Mouse (Mus musculus) midbrain, postnatal 0 days (tissue): ENCODE measurements around the gene Mas1. TPM values are rescaled to one million over a fixed set of nuclear protein-coding genes. Genes with fewer than 3 reads are reported as not detected.

Experiments used
- ATAC-seq: fragments of 200-750 bp; cut with Nextera tagmentation; 2 replicates; pipeline ENCODE4 v1.8.0; 2017; ENCODE audit warnings: moderate number of reproducible peaks, mild to moderate bottlenecking, moderate TSS enrichment, moderate library complexity; ENCODE audit not compliant: low FRiP score
- DNase-seq: peaks from one replicate; pipeline ENCODE4 v3.0.0-alpha.2; 2015; ENCODE audit warnings: low spot score
- H3K27ac ChIP-seq: fragments of 300-500 bp; sonication (generic); 2 replicates; pipeline ENCODE4 v1.5.1; 2014; ENCODE audit warnings: low read depth, mild to moderate bottlenecking, low read length, mixed read lengths
- H3K27me3 ChIP-seq: fragments of 300-500 bp; sonication (generic); 2 replicates; pipeline ENCODE4 v1.6.1; 2014; ENCODE audit warnings: low read length, control low read depth, mixed read lengths; ENCODE audit not compliant: insufficient read depth
- H3K36me3 ChIP-seq: fragments of 300-500 bp; sonication (generic); 2 replicates; pipeline ENCODE4 v1.6.1; 2014; ENCODE audit warnings: low read length, control low read depth, mixed read lengths; ENCODE audit not compliant: insufficient read depth
- H3K4me1 ChIP-seq: fragments of 300-500 bp; sonication (generic); 2 replicates; pipeline ENCODE4 v1.6.1; 2014; ENCODE audit warnings: mild to moderate bottlenecking, control low read depth, antibody characterized with exemption, low read length, mixed read lengths; ENCODE audit not compliant: insufficient read depth
- H3K4me2 ChIP-seq: fragments of 300-500 bp; sonication (generic); 2 replicates; pipeline ENCODE4 v1.6.1; 2014; ENCODE audit warnings: low read depth, mild to moderate bottlenecking, low read length, mixed read lengths; ENCODE audit not compliant: poor library complexity, severe bottlenecking
- H3K4me3 ChIP-seq: fragments of 300-500 bp; sonication (generic); 2 replicates; pipeline ENCODE4 v1.5.1; 2014; ENCODE audit warnings: low read depth, mild to moderate bottlenecking, low read length, moderate library complexity
- H3K9ac ChIP-seq: fragments of 300-500 bp; sonication (generic); replicated peaks from 2 replicates; pipeline ENCODE4 v1.6.1; 2014; ENCODE audit warnings: mild to moderate bottlenecking, low read length, moderate library complexity, mixed read lengths; ENCODE audit not compliant: poor library complexity, severe bottlenecking
- H3K9me3 ChIP-seq: fragments of 300-500 bp; sonication (generic); 2 replicates; pipeline ENCODE4 v1.6.1; 2016; ENCODE audit warnings: low read length, control low read depth
- CTCF ChIP-seq: IDR thresholded peaks from 2 replicates; pipeline ENCODE4 v1.5.1; 2016; ENCODE audit warnings: antibody characterized with exemption, mild to moderate bottlenecking
- WGBS: fragments of 180-500 bp; shearing (Covaris S2); extraction: QIAGEN DNeasy Blood & Tissue Kit; methylation state at CpG from one replicate; pipeline ENCODE4 v1.1.7; 2014; 5-methylcytosine and 5-hydroxymethylcytosine counted together
- polyA plus RNA-seq: library from polyadenylated mRNA; unstranded; fragments of >200 nt; fragmentation: Nextera tagmentation; extraction: Ambion mirVana; gene quantifications from 2 replicates; pipeline ENCODE4 v1.2.1, GENCODE M21; 2015
- total RNA-seq: library from RNA; depleted of rRNA; stranded (reverse); fragments of >200 nt; gene quantifications from 2 replicates; pipeline ENCODE4 v1.2.3, GENCODE M21; 2014

The Mas1 gene
- total and polyA plus RNA-seq, 2 experiments from 2014 or later: 0.27 TPM; not detected in 1

DNA sequence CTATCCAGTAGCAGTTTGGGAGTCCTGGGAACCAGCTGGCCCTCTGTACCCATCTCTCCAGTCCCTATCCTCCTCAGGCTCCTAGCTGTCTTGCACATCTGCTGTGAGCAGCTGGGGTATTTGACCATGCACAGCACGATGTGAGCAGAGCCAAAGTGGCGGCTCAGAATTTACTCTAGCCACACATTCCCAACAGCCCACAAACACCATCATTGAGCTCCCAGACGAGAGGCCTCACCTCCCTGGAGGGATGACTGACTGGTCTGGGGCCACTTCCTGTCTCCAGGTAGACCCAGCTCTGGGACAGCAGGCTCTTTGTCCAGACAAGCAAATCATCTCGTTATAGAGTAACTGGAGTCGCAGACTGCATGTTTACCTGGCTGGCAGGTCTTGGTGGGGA, 22.1 kb downstream of the Mas1 start:
- H3K36me3 ChIP-seq: no peaks in the 10 kb centered on the region
- no peaks in the 10 kb centered on the region for H3K27me3 ChIP-seq
- 64% methylated on average over 5 of the region's 5 CpGs for WGBS
- H3K9me3 ChIP-seq: no peaks in the 10 kb centered on the region
- H3K4me1 ChIP-seq: no peaks in the 10 kb centered on the region
- DNase-seq: peak; percentile 31
- H3K4me2 ChIP-seq: no peak overlapping the region
- ATAC-seq: no peak
- no peak overlapping the region for H3K27ac ChIP-seq
- no peak overlapping the region for H3K9ac ChIP-seq
- no peak for TF ChIP-seq CTCF
- H3K4me3 ChIP-seq: no peak overlapping the region

DNA sequence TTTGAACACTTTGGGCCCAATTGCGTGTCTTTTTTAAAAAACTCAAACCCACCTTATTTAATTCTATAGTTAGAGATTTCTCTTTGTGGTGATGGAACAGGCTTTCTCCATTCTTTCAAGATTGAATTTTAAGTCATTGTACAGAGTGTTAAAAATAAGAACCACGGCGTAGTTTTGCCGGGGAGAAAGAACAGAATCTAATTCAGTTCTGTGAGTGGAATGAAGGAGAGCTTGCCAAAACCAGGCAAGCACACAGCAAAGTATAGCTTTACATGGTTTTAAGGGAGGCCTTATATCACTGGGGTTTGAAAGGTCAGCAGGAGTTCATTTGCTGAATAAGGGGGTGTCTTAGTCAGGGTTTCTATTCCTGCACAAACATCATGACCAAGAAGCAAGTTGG, 23.4 kb downstream of the Mas1 start:
- ATAC-seq (no peak), DNase-seq (no peak)
- Histone ChIP-seq H3K27ac (no peak overlapping the region), H3K4me3 (no peak overlapping the region), H3K27me3 (no peaks in the 10 kb centered on the region), H3K9ac (no peak overlapping the region), H3K36me3 (no peaks in the 10 kb centered on the region), H3K4me2 (no peak overlapping the region), H3K4me1 (no peaks in the 10 kb centered on the region), H3K9me3 (no peaks in the 10 kb centered on the region)
- WGBS: 88% methylated on average over 4 of the region's 4 CpGs
- no peak for TF ChIP-seq CTCF

DNA sequence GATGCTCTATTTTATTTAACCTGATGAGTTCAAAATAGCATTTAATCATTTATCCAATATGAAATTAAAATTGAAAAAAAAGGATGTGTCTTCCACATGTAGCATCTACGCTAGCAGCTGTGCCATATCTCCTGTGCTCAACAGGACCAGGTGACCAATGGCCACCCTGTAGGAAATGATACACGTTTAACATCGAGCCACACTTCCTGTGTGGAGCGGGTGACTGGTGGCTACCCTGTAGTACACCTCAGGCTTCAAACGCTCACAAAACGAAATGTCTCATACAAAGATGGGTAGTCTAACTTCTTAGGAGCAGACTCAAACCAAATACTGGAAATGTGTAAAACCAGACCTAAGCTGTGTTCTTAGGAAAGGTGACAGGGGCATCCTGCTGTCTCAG, 24.1 kb downstream of the Mas1 start:
- Histone ChIP-seq H3K27ac (no peak overlapping the region), H3K36me3 (no peaks in the 10 kb centered on the region), H3K4me2 (no peak overlapping the region), H3K9ac (no peak overlapping the region), H3K9me3 (no peaks in the 10 kb centered on the region), H3K4me1 (no peaks in the 10 kb centered on the region), H3K27me3 (no peaks in the 10 kb centered on the region), H3K4me3 (no peak overlapping the region)
- DNase-seq (no peak), ATAC-seq (no peak)
- no peak for TF ChIP-seq CTCF
- 85% methylated on average over 6 of the region's 6 CpGs for WGBS

- no peak for ATAC-seq
Measured at GRCm38 (mm10) chr17:12839475-12840267, 28.3 kb downstream of the Mas1 start.

GRCm38 (mm10) chr17:12835738-12836137, 32.2 kb downstream of the Mas1 start:
- H3K9me3 ChIP-seq: no peaks in the 10 kb centered on the region
- H3K4me3 ChIP-seq: no peak overlapping the region
- DNase-seq (no peak), ATAC-seq (no peak)
- 94% methylated on average over 5 of the region's 5 CpGs for WGBS
- no peaks in the 10 kb centered on the region for H3K36me3 ChIP-seq
- TF ChIP-seq CTCF: no peak
- no peak overlapping the region for H3K27ac ChIP-seq
- no peak overlapping the region for H3K9ac ChIP-seq
- no peak overlapping the region for H3K4me2 ChIP-seq
- no peaks in the 10 kb centered on the region for H3K4me1 ChIP-seq
- no peaks in the 10 kb centered on the region for H3K27me3 ChIP-seq

More at GRCm38 (mm10) chr17:12839475-12840267, 28.3 kb downstream of the Mas1 start:
- H3K4me3 ChIP-seq: no peak overlapping the region
- no peak for DNase-seq
- H3K27me3 ChIP-seq: no peaks in the 10 kb centered on the region
- no peaks in the 10 kb centered on the region for H3K9me3 ChIP-seq
- no peaks in the 10 kb centered on the region for H3K36me3 ChIP-seq
- TF ChIP-seq CTCF: no peak
- H3K4me2 ChIP-seq: no peak overlapping the region
- H3K4me1 ChIP-seq: no peaks in the 10 kb centered on the region
- WGBS: 69% methylated on average over 10 of the region's 10 CpGs
- H3K9ac ChIP-seq: no peak overlapping the region
- H3K27ac ChIP-seq: no peak overlapping the region

DNA sequence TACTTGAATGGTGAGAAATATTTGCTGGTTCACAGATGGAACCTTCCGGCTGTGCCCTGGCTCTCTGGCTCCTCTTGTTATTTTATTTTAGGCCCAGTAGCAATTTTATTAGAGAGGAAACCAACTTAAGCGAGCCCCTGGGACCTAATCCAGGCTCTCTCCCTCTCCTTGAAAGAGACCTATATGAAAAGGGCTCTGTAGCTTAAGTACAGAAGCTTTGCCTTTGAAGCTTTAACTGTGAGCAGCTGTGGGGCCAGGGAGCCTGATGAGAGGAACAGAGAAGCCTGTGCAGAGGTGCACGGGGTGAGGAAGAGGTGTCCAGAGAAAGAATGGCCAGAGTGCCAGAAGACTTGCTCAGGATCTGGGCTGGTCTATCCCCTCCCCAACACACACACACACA, 33.1 kb downstream of the Mas1 start:
- Histone ChIP-seq H3K4me1 (no peaks in the 10 kb centered on the region), H3K27me3 (no peaks in the 10 kb centered on the region), H3K4me2 (no peak overlapping the region), H3K4me3 (no peak overlapping the region), H3K27ac (no peak overlapping the region), H3K9me3 (no peaks in the 10 kb centered on the region), H3K9ac (no peak overlapping the region), H3K36me3 (no peaks in the 10 kb centered on the region)
- 59% methylated on average over 3 of the region's 3 CpGs for WGBS
- ATAC-seq: no peak
- DNase-seq: no peak
- TF ChIP-seq CTCF: no peak
